Mouse (Mus musculus) neural tube, embryonic 11.5 days (tissue): ENCODE measurements at regions not wholly inside any gene's neighbourhood (a gene's known extent, or its start where the extent isn't known, plus 50 kb on each side); places are given as distances from the start of the nearest gene placed in this dataset.

Experiments
- ATAC-seq: fragments of 200-750 bp; cut with Nextera tagmentation; 2 replicates; pipeline ENCODE4 v1.8.0; 2017; ENCODE audit warnings: moderate number of reproducible peaks, mild to moderate bottlenecking, moderate TSS enrichment, moderate library complexity; ENCODE audit not compliant: insufficient read depth, low FRiP score, low TSS enrichment
- DNase-seq: peaks from one replicate; pipeline ENCODE4 v3.0.0-alpha.2; 2015; ENCODE audit warnings: low spot score
- H3K27ac ChIP-seq: fragments of 300-500 bp; sonication (generic); 2 replicates; pipeline ENCODE4 v1.5.1; 2014; ENCODE audit warnings: low read depth, mild to moderate bottlenecking, low read length
- H3K27me3 ChIP-seq: fragments of 300-500 bp; sonication (generic); 2 replicates; pipeline ENCODE4 v1.6.1; 2014; ENCODE audit warnings: mild to moderate bottlenecking, low read length, mixed read lengths; ENCODE audit not compliant: control insufficient read depth, insufficient read depth
- H3K36me3 ChIP-seq: fragments of 300-500 bp; sonication (generic); 2 replicates; pipeline ENCODE4 v1.6.1; 2014; ENCODE audit warnings: mild to moderate bottlenecking, low read length, moderate library complexity, mixed read lengths; ENCODE audit not compliant: control insufficient read depth, insufficient read depth
- H3K4me1 ChIP-seq: fragments of 300-500 bp; sonication (generic); 2 replicates; pipeline ENCODE4 v1.6.1; 2014; ENCODE audit warnings: low read length, mixed read lengths; ENCODE audit not compliant: control insufficient read depth, insufficient read depth
- H3K4me2 ChIP-seq: fragments of 300-500 bp; sonication (generic); 2 replicates; pipeline ENCODE4 v1.6.1; 2014; ENCODE audit warnings: low read depth, mild to moderate bottlenecking, moderate library complexity
- H3K4me3 ChIP-seq: fragments of 300-500 bp; sonication (generic); 2 replicates; pipeline ENCODE4 v1.5.1; 2014; ENCODE audit warnings: low read depth, low read length
- H3K9ac ChIP-seq: fragments of 300-500 bp; sonication (generic); 2 replicates; pipeline ENCODE4 v1.6.1; 2014; ENCODE audit warnings: mild to moderate bottlenecking, low read length
- H3K9me3 ChIP-seq: fragments of 300-500 bp; sonication (generic); 2 replicates; pipeline ENCODE4 v1.6.1; 2016; ENCODE audit warnings: low read length; ENCODE audit not compliant: control insufficient read depth
- WGBS: fragments of 180-500 bp; shearing (Covaris S2); extraction: QIAGEN DNeasy Blood & Tissue Kit; methylation state at CpG from one replicate; pipeline ENCODE4 v1.1.7; 2014; 5-methylcytosine and 5-hydroxymethylcytosine counted together

DNA sequence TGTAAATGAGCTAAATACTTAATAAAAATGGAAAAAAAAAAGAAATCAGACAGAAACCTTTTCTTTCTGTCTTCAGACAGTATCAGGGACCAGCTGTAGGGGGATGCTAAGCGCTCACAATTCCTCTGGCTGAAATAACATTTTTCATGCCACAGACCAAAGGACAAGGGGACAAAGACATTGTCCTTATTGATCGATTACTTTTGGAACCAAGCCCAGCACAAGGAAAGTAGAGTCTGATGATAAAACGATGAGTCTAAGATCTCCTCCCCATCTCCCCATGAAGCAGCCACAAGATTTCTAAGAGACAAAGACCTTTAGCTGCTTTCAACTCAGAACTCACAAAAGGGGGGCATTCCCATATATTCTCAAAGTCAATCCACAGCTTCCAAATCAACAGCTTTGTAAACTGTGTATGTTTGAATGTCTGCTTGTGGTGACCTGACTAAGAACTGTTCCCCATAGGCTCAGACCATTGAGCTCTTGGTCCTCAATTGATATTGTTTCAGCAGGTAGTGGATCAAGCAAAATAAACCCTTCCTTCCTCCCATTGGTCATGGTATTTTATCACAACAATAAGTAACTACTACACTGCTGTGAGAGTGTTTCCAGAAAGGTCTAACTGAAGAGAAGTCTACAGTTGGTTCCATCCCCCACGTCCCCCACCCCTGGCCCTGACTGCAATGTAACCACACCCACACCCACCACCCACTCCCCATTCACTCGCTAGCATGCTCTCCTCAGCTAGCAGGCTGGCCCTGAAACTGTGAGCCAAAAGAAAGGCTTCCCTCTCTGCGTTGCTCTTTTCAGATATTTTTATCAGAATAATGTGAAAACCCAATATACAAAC is 331.4 kb upstream of the Spred2 start:
- peak; percentile 76 for ATAC-seq
- Histone ChIP-seq H3K27ac (no peak overlapping the region), H3K4me3 (no peak overlapping the region), H3K4me1 (no peaks in the 10 kb centered on the region), H3K4me2 (no peak overlapping the region), H3K36me3 (no peaks in the 10 kb centered on the region), H3K27me3 (no peaks in the 10 kb centered on the region), H3K9ac (no peak overlapping the region), H3K9me3 (no peaks in the 10 kb centered on the region)
- WGBS: 74% methylated on average over 6 of the region's 6 CpGs
- DNase-seq: peak; percentile 35

DNA sequence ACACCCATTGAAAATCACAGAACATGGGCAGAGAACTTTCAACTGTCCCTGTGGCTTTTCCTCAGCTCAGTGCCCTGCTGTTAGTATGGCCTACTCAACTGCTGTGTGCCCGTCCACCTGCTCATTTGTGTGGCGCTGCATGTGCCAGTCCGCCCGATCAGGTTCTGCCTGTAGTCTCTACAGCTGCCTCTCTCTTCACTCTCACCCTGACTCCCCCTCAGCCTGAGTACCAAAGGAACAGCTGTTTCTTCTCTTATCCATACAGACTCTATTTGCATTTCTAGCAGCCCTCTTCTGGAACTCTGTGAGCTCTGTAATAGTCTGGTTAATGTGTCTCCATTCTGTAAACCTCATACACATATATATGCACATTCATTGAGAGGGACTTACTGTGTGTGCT is 329.1 kb upstream of the Spred2 start:
- H3K4me1 ChIP-seq: no peaks in the 10 kb centered on the region
- H3K27ac ChIP-seq: no peak overlapping the region
- H3K9ac ChIP-seq: no peak overlapping the region
- ATAC-seq: no peak
- no peaks in the 10 kb centered on the region for H3K36me3 ChIP-seq
- no peaks in the 10 kb centered on the region for H3K9me3 ChIP-seq
- H3K4me3 ChIP-seq: no peak overlapping the region
- no peak for DNase-seq
- no peaks in the 10 kb centered on the region for H3K27me3 ChIP-seq
- 94% methylated on average over 4 of the region's 4 CpGs for WGBS
- no peak overlapping the region for H3K4me2 ChIP-seq

DNA sequence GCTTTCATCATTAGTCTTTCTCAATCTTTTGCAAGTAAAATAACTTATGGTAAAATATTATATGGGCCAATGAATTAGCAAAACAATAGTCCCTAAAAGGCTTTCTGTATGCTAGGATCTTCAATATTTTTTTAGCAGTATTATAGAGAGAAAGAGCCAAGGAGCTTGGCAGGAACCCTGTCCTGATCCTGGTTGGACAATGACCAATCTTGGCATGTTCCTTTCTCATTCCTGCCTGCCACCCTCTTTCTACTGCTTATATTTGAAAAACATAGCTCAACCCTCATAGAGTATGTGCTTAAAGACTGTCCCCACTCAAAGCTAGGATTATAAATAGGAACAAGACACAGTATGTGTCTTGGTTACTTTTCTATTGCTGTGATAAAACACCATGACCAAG is 327.8 kb upstream of the Spred2 start:
- Histone ChIP-seq H3K27ac (no peak overlapping the region), H3K27me3 (no peaks in the 10 kb centered on the region), H3K36me3 (no peaks in the 10 kb centered on the region), H3K4me2 (no peak overlapping the region), H3K9ac (no peak overlapping the region), H3K4me3 (no peak overlapping the region), H3K9me3 (no peaks in the 10 kb centered on the region), H3K4me1 (no peaks in the 10 kb centered on the region)
- ATAC-seq (no peak), DNase-seq (no peak)

DNA sequence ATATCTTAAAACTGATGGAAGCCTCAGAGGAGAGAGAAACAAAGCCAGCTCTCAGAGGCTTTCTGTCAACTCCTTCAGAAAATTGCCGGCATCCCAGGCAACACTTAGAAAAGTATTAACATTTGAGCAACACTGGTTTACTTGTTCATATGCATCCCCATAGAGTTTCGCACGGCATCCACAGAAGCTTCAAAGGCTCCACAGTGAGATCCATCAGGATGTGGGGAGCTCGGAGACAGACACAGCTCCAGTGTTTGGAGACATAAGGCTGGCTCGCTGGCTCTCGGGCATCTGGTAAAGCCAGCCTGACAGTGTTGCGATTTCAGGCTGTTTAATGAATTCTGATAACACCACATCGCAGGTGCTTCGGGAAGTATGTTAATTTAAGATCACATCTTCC is 324.7 kb upstream of the Spred2 start:
- Histone ChIP-seq H3K9ac (no peak overlapping the region), H3K36me3 (no peaks in the 10 kb centered on the region), H3K4me3 (no peak overlapping the region), H3K27ac (no peak overlapping the region), H3K4me1 (no peaks in the 10 kb centered on the region), H3K9me3 (no peaks in the 10 kb centered on the region), H3K4me2 (no peak overlapping the region), H3K27me3 (no peaks in the 10 kb centered on the region)
- ATAC-seq (no peak), DNase-seq (no peak)
- WGBS: 87% methylated on average over 9 of the region's 9 CpGs

DNA sequence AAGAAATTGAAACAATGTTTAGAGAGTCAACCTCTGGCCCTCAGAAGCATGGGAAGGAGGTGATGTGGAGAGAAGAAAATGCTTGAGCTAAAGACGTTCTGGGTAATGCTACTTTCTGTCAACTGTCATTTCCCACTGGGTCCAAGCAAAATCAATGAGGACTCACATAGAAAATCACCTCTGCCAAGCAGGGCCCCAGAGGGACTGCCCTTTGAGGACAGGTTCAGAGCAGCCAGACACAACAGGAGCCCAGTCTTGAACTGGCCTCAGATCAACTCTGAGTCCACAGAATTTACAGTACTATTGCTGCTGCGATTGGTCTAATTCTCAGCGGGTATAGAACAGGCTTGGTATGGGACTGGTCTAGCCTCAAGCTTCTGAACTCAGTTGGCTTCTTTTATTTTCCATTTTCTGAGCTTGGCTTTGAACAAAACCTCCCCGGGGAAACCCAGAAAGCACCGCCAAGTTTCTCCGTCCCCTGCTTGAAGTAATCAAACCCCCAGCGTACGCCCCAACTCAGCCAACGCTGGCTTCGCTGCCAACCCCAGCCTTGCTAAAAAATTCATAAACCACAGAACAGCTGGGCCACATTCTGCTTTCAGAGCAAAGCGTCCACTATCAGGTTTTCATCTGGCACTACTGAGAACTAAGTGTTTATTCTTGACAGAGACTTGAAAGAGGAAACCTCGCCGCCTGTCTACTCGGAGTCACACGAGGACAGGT is 322.8 kb upstream of the Spred2 start:
- 86% methylated on average over 15 of the region's 15 CpGs for WGBS
- Histone ChIP-seq H3K4me3 (no peak overlapping the region), H3K9ac (no peak overlapping the region), H3K27me3 (no peaks in the 10 kb centered on the region), H3K4me2 (no peak overlapping the region), H3K36me3 (no peaks in the 10 kb centered on the region; the same call in 1 of the 2 replicates), H3K4me1 (no peaks in the 10 kb centered on the region), H3K27ac (no peak overlapping the region), H3K9me3 (no peaks in the 10 kb centered on the region)
- no peak for DNase-seq
- ATAC-seq: no peak

DNA sequence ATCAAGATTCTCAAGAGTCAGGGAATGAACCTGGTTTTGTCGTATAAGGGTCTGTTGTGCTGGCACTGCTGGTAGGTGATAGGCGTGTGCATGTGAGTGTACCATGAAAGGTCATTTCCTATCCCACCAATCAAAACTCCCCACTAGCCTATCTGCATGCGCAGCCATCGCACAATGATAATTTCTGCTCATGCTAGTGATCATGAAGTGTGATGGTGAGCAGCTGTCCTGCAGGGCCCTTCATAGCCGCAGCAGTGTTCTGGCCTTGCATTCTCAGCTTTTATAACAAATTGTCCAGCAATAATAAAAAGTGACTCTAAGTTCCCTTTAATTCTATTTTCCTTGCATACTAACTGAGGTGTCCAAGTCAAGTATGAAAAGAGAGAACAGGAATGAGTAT is 321.7 kb upstream of the Spred2 start:
- Histone ChIP-seq H3K27me3 (no peaks in the 10 kb centered on the region), H3K4me3 (no peak overlapping the region), H3K4me2 (no peak overlapping the region), H3K27ac (no peak overlapping the region), H3K4me1 (no peaks in the 10 kb centered on the region), H3K9ac (no peak overlapping the region), H3K36me3 (no peaks in the 10 kb centered on the region; the same call in 1 of the 2 replicates), H3K9me3 (no peaks in the 10 kb centered on the region)
- ATAC-seq (no peak), DNase-seq (no peak)
- WGBS: 89% methylated on average over 5 of the region's 5 CpGs

DNA sequence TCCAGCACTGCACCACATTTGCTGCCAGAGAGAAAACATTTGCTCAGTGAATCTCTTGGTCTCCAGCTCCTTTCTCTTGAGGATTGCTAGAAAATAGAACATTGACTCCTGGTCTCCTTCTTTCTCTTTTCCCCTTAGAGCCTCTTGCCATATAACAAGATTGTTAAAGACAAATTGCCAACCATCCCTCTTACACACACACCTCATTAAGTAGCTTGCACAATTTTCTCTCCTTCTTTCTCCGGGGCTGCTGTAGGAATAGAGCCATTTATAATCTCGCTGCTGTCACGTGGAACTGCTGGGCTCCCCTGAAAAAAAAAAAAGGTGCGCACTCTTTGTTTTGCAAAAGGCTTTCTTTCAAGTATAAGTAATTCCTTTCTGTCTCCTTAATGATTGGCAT is 318.6 kb upstream of the Spred2 start:
- Histone ChIP-seq H3K9me3 (no peaks in the 10 kb centered on the region), H3K4me3 (no peak overlapping the region), H3K4me2 (no peak overlapping the region), H3K36me3 (no peaks in the 10 kb centered on the region; the same call in 1 of the 2 replicates), H3K27me3 (no peaks in the 10 kb centered on the region), H3K9ac (no peak overlapping the region), H3K27ac (no peak overlapping the region), H3K4me1 (no peaks in the 10 kb centered on the region)
- 77% methylated on average over 4 of the region's 4 CpGs for WGBS
- DNase-seq (no peak), ATAC-seq (no peak)

DNA sequence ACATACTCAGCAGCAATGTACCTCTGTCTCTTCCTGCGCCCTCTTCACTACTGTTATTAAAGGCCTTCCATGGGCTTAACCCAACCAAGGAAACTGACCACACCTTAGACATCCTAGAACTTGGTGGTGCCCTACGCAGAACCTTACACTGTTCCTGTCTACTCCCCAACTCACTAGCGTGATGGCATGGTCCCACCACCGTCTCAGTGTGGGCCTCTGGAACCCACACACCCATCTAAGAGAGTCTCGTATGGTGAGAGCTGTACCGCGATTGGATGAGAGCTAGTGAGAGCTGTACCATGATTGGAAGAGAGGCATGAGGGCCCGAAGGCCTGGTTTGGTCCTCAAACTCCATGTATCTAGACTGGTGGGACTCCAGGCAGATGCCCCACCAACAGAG is 317.2 kb upstream of the Spred2 start:
- Histone ChIP-seq H3K4me1 (no peaks in the 10 kb centered on the region), H3K9me3 (no peaks in the 10 kb centered on the region), H3K4me2 (no peak overlapping the region), H3K27ac (no peak overlapping the region), H3K4me3 (no peak overlapping the region), H3K27me3 (no peaks in the 10 kb centered on the region), H3K9ac (no peak overlapping the region), H3K36me3 (no peaks in the 10 kb centered on the region; the same call in 1 of the 2 replicates)
- no peak for ATAC-seq
- no peak for DNase-seq
- 95% methylated on average over 8 of the region's 8 CpGs for WGBS

DNA sequence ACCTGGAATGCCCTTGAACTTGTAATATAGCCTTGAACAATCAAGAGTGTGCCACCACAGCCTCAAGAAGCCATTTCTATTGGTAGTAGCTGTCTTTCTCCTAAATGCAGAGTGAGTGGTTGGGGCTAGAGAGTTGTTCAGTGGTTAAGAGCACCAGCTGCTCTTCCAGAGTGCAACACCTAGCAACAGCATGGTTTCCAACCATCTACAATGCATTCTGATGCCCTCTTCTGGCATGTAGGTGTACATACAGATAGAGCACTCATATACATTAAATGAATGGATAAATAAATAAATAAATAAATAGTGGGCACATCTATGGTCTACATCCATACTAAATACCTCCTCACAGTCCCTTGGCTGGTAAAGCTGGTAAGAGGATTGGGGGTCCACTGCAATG is 316.2 kb upstream of the Spred2 start:
- DNase-seq: no peak
- Histone ChIP-seq H3K27ac (no peak overlapping the region), H3K27me3 (no peaks in the 10 kb centered on the region), H3K36me3 (no peaks in the 10 kb centered on the region; the same call in 1 of the 2 replicates), H3K9ac (no peak overlapping the region), H3K4me3 (no peak overlapping the region), H3K9me3 (no peaks in the 10 kb centered on the region), H3K4me2 (no peak overlapping the region), H3K4me1 (no peaks in the 10 kb centered on the region)
- ATAC-seq: no peak
